21 mouse cellular contexts compared by ENCODE assay signal in the genomic region with DNA sequence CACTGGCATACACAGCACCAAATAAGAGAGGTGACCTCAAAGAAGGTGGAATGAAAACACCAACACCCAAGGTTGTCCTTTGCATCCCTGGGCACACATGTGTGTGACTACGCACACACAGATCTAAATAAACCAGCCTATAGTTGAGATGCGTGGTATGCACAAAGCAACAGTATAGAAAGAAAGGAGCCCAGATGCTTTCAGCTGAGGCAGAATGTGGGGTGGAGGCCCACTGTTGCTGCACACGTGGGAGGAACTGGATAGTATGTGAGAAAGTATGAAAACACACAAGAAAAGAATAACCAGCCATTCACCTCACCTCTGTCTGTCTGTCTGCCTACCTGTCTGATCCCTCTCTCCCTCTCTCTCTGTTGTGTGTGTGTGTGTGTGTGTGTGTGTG.
"Had no signal": no experiment of that assay in that cellular context is flagged by ENCODE, and none has a peak within 500 bp of the region (broad histone marks: within the 10 kb centered on the region; RNA-seq: fewer than 3 reads in every experiment).

No protein-coding gene starts in this region.

- ATAC-seq: hindbrain, embryonic 16.5 days; hindbrain, postnatal 0 days; inflammation-experienced regulatory T-cells, adult 6 months; intestine, embryonic 15.5 days; intestine, embryonic 16.5 days; intestine, postnatal 0 days had no signal

- DNase-seq: heart, postnatal 10 days; heart, postnatal 14 days; heart, postnatal 36 days; heart, postnatal 4 days; kidney, adult 11 months; kidney, adult 2 months; kidney, adult 8-10 months; kidney, adult 9 months; kidney, postnatal 10 days; kidney, postnatal 14 days; kidney, postnatal 25 days; kidney, postnatal 36 days; kidney, postnatal 4 days; layer of hippocampus, adult 9-11 months; layer of hippocampus, postnatal 36 days had no signal
